In the genomic region with DNA sequence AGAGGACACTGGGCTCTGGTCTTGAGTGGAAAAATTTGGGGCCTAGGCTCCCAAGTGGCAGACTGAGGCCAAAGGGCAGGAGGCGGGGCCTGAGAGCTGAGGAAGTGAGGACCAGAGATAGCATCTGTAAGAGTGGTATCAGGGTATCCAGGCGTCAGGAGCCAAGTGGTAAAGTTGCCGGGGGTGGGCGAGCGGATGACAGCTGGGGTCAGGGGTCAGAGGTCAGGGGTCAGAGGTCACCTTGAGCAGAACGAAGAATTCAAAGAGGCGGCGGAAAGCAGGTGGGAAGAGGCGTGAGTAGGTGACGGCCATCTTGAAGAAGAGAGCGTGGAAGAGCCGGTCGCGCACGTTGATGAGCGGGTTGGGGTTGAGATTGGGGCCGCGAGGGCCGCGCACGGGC, we compare ENCODE assay signal across 8 mouse cellular contexts. TPM values are rescaled to one million over a fixed set of nuclear protein-coding genes. Genes with fewer than 3 reads are reported as not detected.
DNase-seq lines count a peak whose midpoint lies in the region; ATAC-seq lines count a peak whose summit lies in the region.

No protein-coding gene starts in this region.

- H3K27ac ChIP-seq in forebrain, embryonic 12.5 days = peak overlapping the region; percentile 94
- H3K27ac ChIP-seq in lung, embryonic 15.5 days = peak overlapping the region; percentile 99

- peaks cover 16% of the 10 kb centered on the region for H3K36me3 ChIP-seq in forebrain, embryonic 12.5 days (replicated peaks)
- H3K36me3 ChIP-seq in lung, embryonic 15.5 days = peaks cover 7% of the 10 kb centered on the region

- intact Hi-C loops in heart, postnatal 14 days (cut with DNase I) = no loop called here

- WGBS in forebrain, embryonic 12.5 days = under 1% methylated on average over 15 of the region's 21 CpGs
- WGBS in lung, embryonic 15.5 days = 1% methylated on average over 21 of the region's 21 CpGs

- peaks cover 59% of the 10 kb centered on the region for H3K4me1 ChIP-seq in forebrain, embryonic 12.5 days
- peaks cover 44% of the 10 kb centered on the region for H3K4me1 ChIP-seq in lung, embryonic 15.5 days

- H3K9me3 ChIP-seq in forebrain, embryonic 12.5 days = no peaks in the 10 kb centered on the region
- H3K9me3 ChIP-seq in lung, embryonic 15.5 days = no peaks in the 10 kb centered on the region

- H3K4me3 ChIP-seq in forebrain, embryonic 12.5 days (replicated peaks) = peak overlapping the region; percentile 76
- H3K4me3 ChIP-seq in lung, embryonic 15.5 days = peak overlapping the region; percentile 86

- peak overlapping the region; percentile 91 for H3K4me2 ChIP-seq in forebrain, embryonic 12.5 days
- peak overlapping the region; percentile 91 for H3K4me2 ChIP-seq in lung, embryonic 15.5 days

- H3K27me3 ChIP-seq in forebrain, embryonic 12.5 days = peaks cover 22% of the 10 kb centered on the region
- no peaks in the 10 kb centered on the region for H3K27me3 ChIP-seq in lung, embryonic 15.5 days

- DNase-seq in CD8-positive naive resting alpha-beta T cell, adult 2 months (ENCODE audit: low read depth in 2 of 2, low spot score in 2 of 2) = peak; percentile 60 to 67
- DNase-seq in brain, adult 2 months (ENCODE audit: low read depth, low spot score) = peak; percentile 71
- DNase-seq in heart, postnatal 14 days = peak; percentile 52 to 66
- peak; percentile 78 for DNase-seq in layer of hippocampus, adult 9-11 months
- DNase-seq in ovary, adult 18-20 months (ENCODE audit: low spot score) = peak; percentile 52
- peak; percentile 72 for DNase-seq in thymus, postnatal 0 days (ENCODE audit: low spot score)

- peak overlapping the region; percentile 80 for H3K9ac ChIP-seq in forebrain, embryonic 12.5 days
- H3K9ac ChIP-seq in lung, embryonic 15.5 days = peak overlapping the region; percentile 95

- 0 out of 2 replicates have a peak, but pooled peaks have one; percentile 2 for ATAC-seq in forebrain, embryonic 12.5 days (ENCODE audit: low FRiP score)
- no peak for ATAC-seq in lung, embryonic 15.5 days (ENCODE audit: borderline replicate concordance, extremely low read depth, low FRiP score, low TSS enrichment)

RNA-seq across cellular contexts. Expression of a gene that starts 0.5 kb away (rescaled TPM):
- 14.7 and 19.2 TPM in 2 replicates for polyA plus RNA-seq in forebrain, embryonic 12.5 days (2016; fragmentation: Nextera tagmentation; extraction: Ambion mirVana)
- 100 to 1,000 TPM; 124 to 125 TPM for total RNA-seq in heart, postnatal 14 days (2021)
- polyA plus RNA-seq in lung, embryonic 15.5 days (2015; fragmentation: Nextera tagmentation; extraction: Ambion mirVana) = 20.2 and 20.5 TPM in 2 replicates
- 19.4 and 25.8 TPM in 2 replicates for polyA plus RNA-seq in thymus, postnatal 0 days (2015; fragmentation: Nextera tagmentation; extraction: Ambion mirVana)

RNA-seq across cellular contexts. Expression of a gene that starts 4.7 kb away (rescaled TPM):
- polyA plus RNA-seq in forebrain, embryonic 12.5 days (2016; fragmentation: Nextera tagmentation; extraction: Ambion mirVana) = 85.5 and 115 TPM in 2 replicates
- 10 to 100 TPM; 36.2 to 45.9 TPM for total RNA-seq in heart, postnatal 14 days (2021)
- 367 and 375 TPM in 2 replicates for polyA plus RNA-seq in lung, embryonic 15.5 days (2015; fragmentation: Nextera tagmentation; extraction: Ambion mirVana)
- polyA plus RNA-seq in thymus, postnatal 0 days (2015; fragmentation: Nextera tagmentation; extraction: Ambion mirVana) = 137 and 152 TPM in 2 replicates

RNA-seq across cellular contexts. Expression of a gene that starts 12.6 kb away (rescaled TPM):
- 5.8 and 5.9 TPM in 2 replicates for polyA plus RNA-seq in forebrain, embryonic 12.5 days (2016; fragmentation: Nextera tagmentation; extraction: Ambion mirVana)
- total RNA-seq in heart, postnatal 14 days (2021) = 1 to 10 TPM; 7.0 to 8.5 TPM
- polyA plus RNA-seq in lung, embryonic 15.5 days (2015; fragmentation: Nextera tagmentation; extraction: Ambion mirVana) = 3.5 and 4.3 TPM in 2 replicates
- 5.2 and 5.8 TPM in 2 replicates for polyA plus RNA-seq in thymus, postnatal 0 days (2015; fragmentation: Nextera tagmentation; extraction: Ambion mirVana)

RNA-seq across cellular contexts. Expression of a gene that starts 13.2 kb away (rescaled TPM):
- 0.46 TPM in 2 replicates for polyA plus RNA-seq in forebrain, embryonic 12.5 days (2016; fragmentation: Nextera tagmentation; extraction: Ambion mirVana)
- total RNA-seq in heart, postnatal 14 days (2021) = under 1 TPM; 0.10 to 0.19 TPM
- polyA plus RNA-seq in lung, embryonic 15.5 days (2015; fragmentation: Nextera tagmentation; extraction: Ambion mirVana) = 0.34 and 0.45 TPM in 2 replicates
- 0.09 and 0.20 TPM in 2 replicates for polyA plus RNA-seq in thymus, postnatal 0 days (2015; fragmentation: Nextera tagmentation; extraction: Ambion mirVana)

RNA-seq across cellular contexts. Expression of a gene that starts 23.7 kb away (rescaled TPM):
- polyA plus RNA-seq in forebrain, embryonic 12.5 days (2016; fragmentation: Nextera tagmentation; extraction: Ambion mirVana) = 94.4 and 96.0 TPM in 2 replicates
- 10 to 100 TPM; 21.7 to 24.0 TPM for total RNA-seq in heart, postnatal 14 days (2021)
- polyA plus RNA-seq in lung, embryonic 15.5 days (2015; fragmentation: Nextera tagmentation; extraction: Ambion mirVana) = 95.1 and 96.2 TPM in 2 replicates
- polyA plus RNA-seq in thymus, postnatal 0 days (2015; fragmentation: Nextera tagmentation; extraction: Ambion mirVana) = 77.5 and 85.8 TPM in 2 replicates
